22 mouse cellular contexts compared by ENCODE assay signal in genomic region chr1:66821966-66822365, GRCm38 (mm10). TPM values are rescaled to one million over a fixed set of nuclear protein-coding genes. Genes with fewer than 3 reads are reported as not detected.
DNase-seq lines count a peak whose midpoint lies in the region; ATAC-seq and TF ChIP-seq lines count a peak whose summit lies in the region.
"Had no signal": no experiment of that assay in that cellular context is flagged by ENCODE, and none has a peak within 500 bp of the region (broad histone marks: within the 10 kb centered on the region; RNA-seq: fewer than 3 reads in every experiment).

No protein-coding gene starts in this region.

- ATAC-seq in liver, postnatal 0 days, result no peak
- no peak for ATAC-seq in liver, embryonic 11.5 days (replicated peaks; ENCODE audit: low FRiP score)
- ATAC-seq in midbrain, embryonic 11.5 days (ENCODE audit: low FRiP score), result no peak
- no peak for ATAC-seq in midbrain, embryonic 15.5 days (replicated peaks)
- ATAC-seq: activated CD4-positive, CD25-positive, alpha-beta regulatory T cell, adult 4 months; CD4-positive, CD25-positive, alpha-beta regulatory T cell, adult 4 months; Patski had no signal

- no peak for TF ChIP-seq CTCF in liver, postnatal 0 days (IDR thresholded peaks at IDR 0.05; ENCODE audit: low read depth)
- no peak for TF ChIP-seq CTCF in thymus, adult 2 months (IDR thresholded peaks at IDR 0.05; ENCODE audit: borderline replicate concordance, control insufficient read depth, extremely low read depth, insufficient read depth, low read length, poor library complexity)

- H3K9ac ChIP-seq in liver, postnatal 0 days (replicated peaks), result 0 out of 2 replicates have a peak overlapping the region, but pooled peaks have one; percentile 11
- H3K9ac ChIP-seq in liver, embryonic 11.5 days (ENCODE audit: low read depth, low read length), result no peak overlapping the region
- H3K9ac ChIP-seq in midbrain, embryonic 11.5 days (ENCODE audit: low read length), result no peak overlapping the region
- H3K9ac ChIP-seq in midbrain, embryonic 15.5 days, result no peak overlapping the region

- H3K4me2 ChIP-seq in liver, postnatal 0 days (ENCODE audit: low read depth, low read length), result no peak overlapping the region
- no peak overlapping the region for H3K4me2 ChIP-seq in liver, embryonic 11.5 days
- no peak overlapping the region for H3K4me2 ChIP-seq in midbrain, embryonic 11.5 days
- H3K4me2 ChIP-seq in midbrain, embryonic 15.5 days, result no peak overlapping the region

- no peak overlapping the region; the same call in 1 of the 2 replicates for H3K27ac ChIP-seq in liver, postnatal 0 days (ENCODE audit: low read depth)
- no peak overlapping the region for H3K27ac ChIP-seq in liver, embryonic 11.5 days (ENCODE audit: low read depth, low read length)
- H3K27ac ChIP-seq in midbrain, embryonic 11.5 days (ENCODE audit: low read depth, low read length), result no peak overlapping the region
- H3K27ac ChIP-seq in midbrain, embryonic 15.5 days, result no peak overlapping the region
- H3K27ac ChIP-seq in thymus, adult 2 months (ENCODE audit: control insufficient read depth, insufficient read depth, low read length), result 0 out of 2 replicates have a peak overlapping the region, but pooled peaks have one; percentile 35

- no peaks in the 10 kb centered on the region for H3K9me3 ChIP-seq in liver, postnatal 0 days (ENCODE audit: low read length)
- H3K9me3 ChIP-seq in liver, embryonic 11.5 days (ENCODE audit: control insufficient read depth, low read length), result no peaks in the 10 kb centered on the region
- no peaks in the 10 kb centered on the region for H3K9me3 ChIP-seq in midbrain, embryonic 11.5 days (ENCODE audit: control insufficient read depth, low read length)
- H3K9me3 ChIP-seq in midbrain, embryonic 15.5 days, result no peaks in the 10 kb centered on the region
- H3K9me3 ChIP-seq: G1E had no signal

- peak; percentile 74 for DNase-seq in heart, adult 11 months
- no peak for DNase-seq in heart, adult 9 months (ENCODE audit: low spot score in 2 of 2)
- DNase-seq in liver, postnatal 0 days, result no peak
- DNase-seq in liver, embryonic 11.5 days (ENCODE audit: low spot score), result no peak
- DNase-seq in midbrain, embryonic 11.5 days (ENCODE audit: low spot score, missing footprints), result peak; percentile 59
- no peak for DNase-seq in thymus, adult 2 months
- DNase-seq in thymus, postnatal 10 days (ENCODE audit: low spot score in 2 of 2), result no peak
- DNase-seq: adrenal gland, adult 2 months; adrenal gland, adult 8-10 months; adrenal gland, postnatal 10 days; adrenal gland, postnatal 14 days; adrenal gland, postnatal 25 days; adrenal gland, postnatal 36 days; B cell, adult 2 months; cerebellum, adult 11 months; cerebellum, adult 11-12 months had no signal

- WGBS in liver, postnatal 0 days (ENCODE audit: insufficient replicate concordance), result 74% methylated on average over 9 of the region's 9 CpGs
- 77% methylated on average over 9 of the region's 9 CpGs for WGBS in liver, embryonic 11.5 days
- WGBS in midbrain, embryonic 11.5 days, result 81% methylated on average over 9 of the region's 9 CpGs
- WGBS in midbrain, embryonic 15.5 days, result 76% methylated on average over 9 of the region's 9 CpGs
- 92% methylated on average over 9 of the region's 9 CpGs for WGBS in thymus, adult 2 months

- no peak for TF ChIP-seq POLR2A in thymus, adult 2 months (IDR thresholded peaks at IDR 0.05; ENCODE audit: control insufficient read depth, extremely low read depth, insufficient read depth, low read length, poor library complexity)

- TF ChIP-seq EP300 in liver, postnatal 0 days (IDR thresholded peaks at IDR 0.05; ENCODE audit: low read depth), result no peak

- no peak overlapping the region for H3K4me3 ChIP-seq in liver, postnatal 0 days (ENCODE audit: low read depth, low read length)
- H3K4me3 ChIP-seq in liver, embryonic 11.5 days (ENCODE audit: low read depth, low read length), result no peak overlapping the region
- H3K4me3 ChIP-seq in midbrain, embryonic 11.5 days (ENCODE audit: low read depth, low read length), result no peak overlapping the region
- no peak overlapping the region for H3K4me3 ChIP-seq in midbrain, embryonic 15.5 days
- no peak overlapping the region for H3K4me3 ChIP-seq in thymus, adult 2 months (ENCODE audit: control insufficient read depth, insufficient read depth, low read length)

- 0 out of 2 replicates have a peak, but pooled peaks cover 3% of the 10 kb centered on the region for H3K36me3 ChIP-seq in liver, postnatal 0 days (replicated peaks; ENCODE audit: insufficient read depth, low read length)
- H3K36me3 ChIP-seq in liver, embryonic 11.5 days (ENCODE audit: control insufficient read depth, insufficient read depth, low read length), result no peaks in the 10 kb centered on the region
- no peaks in the 10 kb centered on the region for H3K36me3 ChIP-seq in midbrain, embryonic 11.5 days (ENCODE audit: control insufficient read depth, insufficient read depth, low read length)
- H3K36me3 ChIP-seq in midbrain, embryonic 15.5 days (replicated peaks), result no peaks in the 10 kb centered on the region
- H3K36me3 ChIP-seq in thymus, adult 2 months (ENCODE audit: control insufficient read depth, insufficient read depth, low read length), result no peaks in the 10 kb centered on the region

- H3K4me1 ChIP-seq in liver, postnatal 0 days (ENCODE audit: insufficient read depth), result peaks cover 12% of the 10 kb centered on the region
- no peaks in the 10 kb centered on the region for H3K4me1 ChIP-seq in liver, embryonic 11.5 days (replicated peaks; ENCODE audit: control insufficient read depth, insufficient read depth, low read length)
- H3K4me1 ChIP-seq in midbrain, embryonic 11.5 days (ENCODE audit: control insufficient read depth, insufficient read depth, low read length), result peaks cover 2% of the 10 kb centered on the region; the same call in 1 of the 2 replicates
- H3K4me1 ChIP-seq in midbrain, embryonic 15.5 days, result peaks cover 21% of the 10 kb centered on the region
- H3K4me1 ChIP-seq in thymus, adult 2 months (replicated peaks; ENCODE audit: control insufficient read depth, insufficient read depth, low read length), result peaks cover 12% of the 10 kb centered on the region

- no peaks in the 10 kb centered on the region for H3K27me3 ChIP-seq in liver, postnatal 0 days (ENCODE audit: insufficient read depth, low read length)
- no peaks in the 10 kb centered on the region for H3K27me3 ChIP-seq in liver, embryonic 11.5 days (replicated peaks; ENCODE audit: control insufficient read depth, insufficient read depth, low read length)
- no peaks in the 10 kb centered on the region; the same call in 1 of the 2 replicates for H3K27me3 ChIP-seq in midbrain, embryonic 11.5 days (ENCODE audit: control insufficient read depth, insufficient read depth, low read length)
- no peaks in the 10 kb centered on the region for H3K27me3 ChIP-seq in midbrain, embryonic 15.5 days (replicated peaks)
- H3K27me3 ChIP-seq in thymus, adult 2 months (ENCODE audit: control insufficient read depth, insufficient read depth, low read length), result no peaks in the 10 kb centered on the region
- H3K27me3 ChIP-seq: CH12.LX, Patski had no signal

RNA-seq across cellular contexts. Expression of gene Kansl1l, which starts 4.6 kb away (rescaled TPM):
- 4.5 and 4.8 TPM in 2 replicates for polyA plus RNA-seq in liver, postnatal 0 days (2015; fragmentation: Nextera tagmentation; extraction: Ambion mirVana)
- 4.7 and 5.4 TPM in 2 replicates for polyA plus RNA-seq in liver, embryonic 11.5 days (2014; fragmentation: Nextera tagmentation; extraction: Ambion mirVana)
- 7.8 and 10.7 TPM in 2 replicates for polyA plus RNA-seq in midbrain, embryonic 11.5 days (2014; fragmentation: Nextera tagmentation; extraction: Ambion mirVana)
- 11.7 and 13.1 TPM in 2 replicates for polyA plus RNA-seq in midbrain, embryonic 15.5 days (2015; fragmentation: Nextera tagmentation; extraction: Ambion mirVana)
- polyA plus RNA-seq in thymus, adult 2 months (2012; rRNA removed), result 11.5 and 13.1 TPM in 2 replicates

RNA-seq across cellular contexts. Expression of gene Acadl, which starts 41.1 kb away (rescaled TPM):
- polyA plus RNA-seq in liver, postnatal 0 days (2015; fragmentation: Nextera tagmentation; extraction: Ambion mirVana), result 380 and 392 TPM in 2 replicates
- polyA plus RNA-seq in liver, embryonic 11.5 days (2014; fragmentation: Nextera tagmentation; extraction: Ambion mirVana), result 105 and 107 TPM in 2 replicates
- 54.1 and 61.4 TPM in 2 replicates for polyA plus RNA-seq in midbrain, embryonic 11.5 days (2014; fragmentation: Nextera tagmentation; extraction: Ambion mirVana)
- 34.6 and 39.7 TPM in 2 replicates for polyA plus RNA-seq in midbrain, embryonic 15.5 days (2015; fragmentation: Nextera tagmentation; extraction: Ambion mirVana)
- polyA plus RNA-seq in thymus, adult 2 months (2012; rRNA removed), result 28.9 and 29.2 TPM in 2 replicates

Comparison
In these comparisons a context has a peak if more than half of its experiments do, and no peak if none do; other contexts are left out.
1. DNase-seq: peak in heart, adult 11 months (single experiment) and midbrain, embryonic 11.5 days (single experiment); none in heart, adult 9 months (0 of 2), liver, postnatal 0 days (single experiment), liver, embryonic 11.5 days (single experiment), thymus, adult 2 months (single experiment) and thymus, postnatal 10 days (0 of 2).